Mouse (Mus musculus): ENCODE data around the gene Ercc6l2. TPM values are rescaled to one million over a fixed set of nuclear protein-coding genes. Genes with fewer than 3 reads are reported as not detected.
A peak's percentile ranks its signal among the peaks of the same experiment; 100 is the strongest.

The Ercc6l2 gene
- total RNA-seq (2017): 42.1 and 54.0 TPM in 2 replicates

DNA sequence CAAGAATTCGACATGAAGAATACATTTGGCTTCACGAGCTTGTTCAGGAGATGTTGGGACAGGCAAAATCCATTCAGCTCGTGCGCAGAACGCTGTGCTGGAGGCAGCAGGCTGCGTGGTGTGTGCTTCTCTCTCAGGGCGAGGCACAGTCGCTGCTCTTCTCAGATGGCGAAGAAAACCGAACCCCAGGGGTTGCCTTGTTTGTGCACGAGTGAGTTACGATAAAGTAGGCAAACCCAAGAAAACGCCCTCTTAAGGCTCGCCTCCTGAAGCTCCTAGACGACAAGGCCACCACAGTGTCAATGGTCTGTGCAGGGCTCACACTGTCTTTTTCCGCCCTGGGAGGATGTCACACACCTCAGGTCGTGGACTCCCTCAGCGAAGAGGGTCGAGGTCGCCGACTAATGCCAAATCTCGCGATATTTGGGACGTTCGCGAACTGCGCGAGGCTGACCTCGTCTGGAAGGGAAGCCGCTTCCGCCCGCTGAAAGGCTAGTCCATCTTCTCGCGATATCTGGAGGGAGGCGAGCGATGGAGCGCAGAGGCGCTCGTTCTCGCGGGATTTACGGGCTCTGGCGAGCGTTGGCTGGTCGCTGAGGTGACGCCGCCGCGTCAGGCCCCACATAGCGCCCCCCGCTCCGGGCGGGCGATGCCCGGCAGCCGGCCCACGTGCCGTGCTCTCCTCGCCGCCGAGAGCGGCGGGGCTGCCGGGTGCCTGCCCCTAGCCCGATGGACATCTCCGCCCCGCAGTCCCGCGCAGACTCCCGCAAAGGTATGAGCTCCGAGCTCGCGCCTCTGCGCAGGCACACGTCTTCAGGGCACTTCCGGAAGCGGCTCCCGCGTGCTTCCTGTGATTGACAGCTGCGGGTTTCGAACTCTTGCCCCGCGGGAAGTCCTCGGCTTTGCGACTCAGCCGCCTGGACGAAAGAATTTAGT is at the start of gene Ercc6l2:
Gene Ercc6l2 (plus strand): TSS at position 495 of the 936 bp plus-strand sequence.
- ATAC-seq (replicated peaks in 1 of 2; ENCODE audit: insufficient read depth in 1 of 2, low FRiP score in 2 of 2, low TSS enrichment in 1 of 2, low read depth in 1 of 2, poor library complexity in 2 of 2, severe bottlenecking in 2 of 2): peak; percentile 96 to 98

DNA sequence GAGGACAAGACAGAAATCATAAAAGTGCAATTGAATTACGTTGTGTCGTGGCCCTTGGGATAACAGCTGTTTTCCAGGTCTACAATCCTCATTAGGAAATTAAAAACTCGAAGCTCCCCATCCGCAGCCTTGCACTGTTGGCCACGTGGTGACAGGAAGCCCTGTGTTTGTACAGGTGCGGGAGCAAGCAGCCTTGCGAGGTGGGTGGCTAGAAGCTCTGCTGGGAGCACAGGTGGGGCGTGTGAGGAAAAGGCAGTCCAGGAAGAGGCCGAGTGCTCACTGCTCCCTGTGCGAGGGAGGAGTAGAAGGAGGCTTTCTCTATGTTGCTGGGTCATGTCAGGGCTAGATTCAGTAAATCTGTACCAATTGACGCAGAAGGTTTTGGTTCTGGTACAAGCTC is 49.0 kb upstream of the Ercc6l2 start:
- ATAC-seq (replicated peaks in 1 of 2; ENCODE audit: insufficient read depth in 1 of 2, low FRiP score in 2 of 2, low TSS enrichment in 1 of 2, low read depth in 1 of 2, poor library complexity in 2 of 2, severe bottlenecking in 2 of 2): no peak

DNA sequence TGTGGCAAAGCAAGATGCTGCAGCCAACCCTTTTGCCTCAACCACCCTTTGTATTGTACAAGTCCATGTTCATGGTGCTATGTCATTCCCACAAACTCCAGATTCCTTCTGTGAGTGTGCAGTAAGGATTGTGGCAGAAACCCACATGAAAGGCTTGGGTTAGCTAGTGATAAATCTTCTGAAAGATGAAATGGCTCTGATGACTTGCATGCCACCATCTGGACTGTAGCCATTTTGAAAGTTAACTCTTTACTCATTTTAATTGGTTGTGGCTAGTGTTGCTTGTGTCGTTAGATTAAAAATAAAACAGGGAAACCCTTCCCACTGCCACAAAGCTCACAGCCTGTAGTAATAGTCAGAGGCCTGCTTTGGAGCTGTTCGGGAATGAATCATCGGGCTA is 44.0 kb upstream of the Ercc6l2 start:
- no peak for ATAC-seq (replicated peaks in 1 of 2; ENCODE audit: insufficient read depth in 1 of 2, low FRiP score in 2 of 2, low TSS enrichment in 1 of 2, low read depth in 1 of 2, poor library complexity in 2 of 2, severe bottlenecking in 2 of 2)

DNA sequence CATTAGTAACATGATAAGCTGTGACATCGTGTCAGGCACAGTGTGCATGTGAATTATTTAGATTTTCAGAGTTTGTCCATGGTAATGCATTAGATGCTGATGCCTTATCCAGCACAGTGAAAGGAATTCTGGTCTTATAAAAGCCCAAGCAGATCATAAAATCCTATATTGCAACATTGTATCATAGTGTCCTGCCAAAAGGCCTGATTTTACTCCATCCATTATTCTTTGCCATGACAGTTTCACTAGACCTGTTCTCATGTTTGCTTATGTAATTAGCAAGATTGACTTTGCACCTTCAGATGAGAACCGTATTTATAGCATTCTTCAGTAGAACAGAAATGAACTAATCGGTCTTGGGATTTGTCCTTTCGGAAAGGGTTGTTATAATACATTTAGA is 36.1 kb upstream of the Ercc6l2 start:
- ATAC-seq (replicated peaks in 1 of 2; ENCODE audit: insufficient read depth in 1 of 2, low FRiP score in 2 of 2, low TSS enrichment in 1 of 2, low read depth in 1 of 2, poor library complexity in 2 of 2, severe bottlenecking in 2 of 2): no peak

DNA sequence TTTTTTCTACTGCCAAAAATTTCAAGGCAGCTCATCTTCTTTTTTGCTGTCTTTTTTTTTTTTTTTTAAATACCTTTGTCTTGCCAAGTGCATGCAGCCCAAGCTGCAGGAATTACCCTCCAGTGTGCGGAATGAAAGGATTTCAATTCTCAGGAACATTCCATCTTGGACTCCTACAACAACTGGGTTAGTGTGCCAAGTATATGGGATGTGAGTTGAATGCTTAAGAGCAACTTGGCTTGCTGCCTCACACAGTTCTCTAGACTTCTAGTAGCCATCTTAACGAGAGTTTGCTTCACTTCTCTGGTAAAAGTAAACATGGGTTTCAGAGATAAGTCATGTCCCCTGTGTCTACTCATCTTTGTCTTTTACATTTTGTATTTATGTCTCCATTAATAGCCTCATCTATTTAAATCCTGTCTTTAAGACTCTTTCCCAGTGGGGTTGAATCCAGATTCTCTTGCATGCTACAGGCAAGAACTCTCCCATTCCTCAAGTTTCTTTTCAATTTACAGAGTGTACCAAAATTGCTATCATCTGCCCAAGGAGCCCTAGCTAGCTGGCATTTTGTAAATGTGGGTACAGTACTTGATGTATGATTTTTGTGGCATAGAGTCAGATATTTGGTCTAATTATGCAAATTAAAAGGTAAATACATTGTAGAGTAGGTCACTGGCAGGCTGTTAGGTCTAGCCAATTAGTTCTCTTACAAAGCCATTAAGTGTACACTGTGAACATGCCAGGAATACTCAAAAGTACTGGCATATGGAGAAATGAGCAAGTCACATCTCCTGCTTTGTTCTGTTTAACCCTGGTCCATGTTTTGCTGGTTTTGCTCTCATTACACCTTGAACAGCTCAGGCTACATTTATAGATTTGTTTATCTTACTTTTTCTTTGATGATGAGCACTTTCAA is 35.4 kb upstream of the Ercc6l2 start:
- ATAC-seq (replicated peaks in 1 of 2; ENCODE audit: insufficient read depth in 1 of 2, low FRiP score in 2 of 2, low TSS enrichment in 1 of 2, low read depth in 1 of 2, poor library complexity in 2 of 2, severe bottlenecking in 2 of 2): no peak

DNA sequence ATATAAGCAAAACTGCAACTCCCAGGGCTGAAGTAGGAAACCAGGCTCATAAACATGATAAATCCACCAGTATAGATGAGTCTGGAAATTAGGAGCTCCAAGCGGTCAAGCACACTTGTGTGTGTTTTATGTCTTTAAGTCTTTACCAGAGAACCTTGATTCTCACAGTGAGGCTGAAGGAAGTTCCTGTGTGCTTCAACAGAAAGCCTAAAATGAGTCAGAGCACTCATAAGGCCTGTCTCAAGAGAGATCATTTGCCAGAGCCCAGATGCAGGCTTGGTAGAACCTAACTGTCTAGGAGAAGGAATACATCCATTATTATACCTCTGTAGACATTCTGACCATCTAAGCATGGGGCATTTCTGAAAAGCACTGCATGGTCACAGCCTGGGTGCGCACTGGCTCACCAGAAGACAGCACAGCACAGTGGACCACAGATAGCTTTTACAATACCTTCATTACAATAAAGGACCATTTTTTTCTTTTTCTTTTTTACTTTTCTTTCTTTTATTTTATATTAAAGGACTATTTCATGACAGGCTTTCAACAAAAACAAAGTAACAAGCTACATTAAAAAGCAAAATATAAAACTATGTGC is 22.7 kb upstream of the Ercc6l2 start:
- ATAC-seq (replicated peaks in 1 of 2; ENCODE audit: insufficient read depth in 1 of 2, low FRiP score in 2 of 2, low TSS enrichment in 1 of 2, low read depth in 1 of 2, poor library complexity in 2 of 2, severe bottlenecking in 2 of 2): no peak

DNA sequence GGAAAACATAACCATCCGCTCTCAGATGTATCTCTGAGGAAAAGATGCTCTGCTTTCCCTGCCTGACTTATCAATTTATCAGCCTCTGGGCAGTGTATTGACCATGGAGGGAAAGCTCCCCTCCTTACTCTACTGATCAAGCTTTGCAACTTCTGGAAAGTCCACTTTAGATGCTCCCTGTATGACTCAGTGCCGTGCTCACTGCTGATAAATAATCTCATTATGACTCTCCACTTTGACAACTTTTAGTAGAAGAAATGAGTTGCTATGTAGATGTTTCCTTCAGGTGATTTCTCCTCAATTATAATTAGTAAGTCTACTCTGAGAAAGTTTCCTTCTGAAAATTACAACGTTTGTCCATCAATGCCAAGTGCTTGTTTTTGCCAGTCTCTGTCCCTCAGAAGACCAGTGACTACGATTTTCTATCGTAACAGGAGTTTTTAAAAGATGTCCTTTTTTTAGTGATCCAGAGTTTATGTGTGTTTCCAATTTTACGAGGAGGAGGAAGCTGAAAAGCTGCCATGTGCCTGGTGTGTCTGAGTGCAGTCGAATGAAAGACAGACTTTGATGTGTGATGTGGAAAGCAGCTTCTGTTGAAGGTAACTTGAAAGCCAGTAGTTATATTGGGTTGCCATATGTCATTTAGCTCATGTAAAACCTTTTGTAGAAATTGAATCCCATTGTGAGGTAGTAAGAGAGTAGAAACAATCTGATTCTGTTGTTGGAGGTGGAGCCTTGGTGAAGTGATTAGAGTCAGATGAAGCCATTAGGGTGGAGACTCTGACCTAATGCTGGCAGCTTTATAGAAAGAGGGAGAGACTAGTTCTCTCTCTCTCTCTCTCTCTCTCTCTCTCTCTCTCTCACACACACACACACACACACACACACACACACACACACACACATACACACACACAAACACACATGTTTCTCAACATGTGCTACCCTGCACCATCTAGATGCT is 21.4 kb upstream of the Ercc6l2 start:
- ATAC-seq (replicated peaks in 1 of 2; ENCODE audit: insufficient read depth in 1 of 2, low FRiP score in 2 of 2, low TSS enrichment in 1 of 2, low read depth in 1 of 2, poor library complexity in 2 of 2, severe bottlenecking in 2 of 2): no peak

DNA sequence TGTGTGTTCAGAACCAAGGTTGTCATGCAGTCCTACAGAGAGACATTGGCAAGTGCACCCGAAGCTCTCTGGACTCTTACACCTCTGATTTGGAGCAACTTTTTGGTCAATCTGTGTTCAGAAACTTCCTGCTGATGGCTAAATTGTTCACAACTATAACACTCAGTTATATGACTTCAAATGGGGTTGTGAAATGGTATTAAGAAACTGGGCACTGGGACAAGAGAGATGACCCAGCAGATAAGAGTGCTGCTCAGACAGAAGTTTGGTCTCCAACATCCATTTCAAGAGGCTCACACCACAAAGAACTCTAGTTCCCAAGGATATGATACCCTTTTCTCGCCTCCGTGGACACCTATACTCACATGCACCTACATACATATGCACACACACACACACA is 16.4 kb upstream of the Ercc6l2 start:
- no peak for ATAC-seq (replicated peaks in 1 of 2; ENCODE audit: insufficient read depth in 1 of 2, low FRiP score in 2 of 2, low TSS enrichment in 1 of 2, low read depth in 1 of 2, poor library complexity in 2 of 2, severe bottlenecking in 2 of 2)

DNA sequence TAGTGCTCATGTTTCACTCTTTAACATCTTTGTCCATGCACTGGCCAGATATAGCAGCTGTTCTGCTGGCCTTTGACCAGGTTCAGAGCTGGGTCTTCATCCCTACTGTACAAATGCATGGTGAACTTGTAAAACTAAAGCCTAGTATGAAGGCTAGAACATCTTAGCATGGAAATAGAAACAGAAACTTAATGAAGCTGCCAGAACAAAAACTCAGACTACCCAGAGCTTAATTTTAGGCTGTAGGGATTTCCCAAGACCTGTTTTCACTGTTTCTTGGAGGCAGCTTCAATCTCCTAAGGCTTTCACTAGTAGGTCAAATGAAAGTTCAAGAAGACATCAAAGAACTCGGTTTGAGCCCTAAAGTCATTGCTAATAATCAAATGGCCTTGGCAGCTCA is 15.1 kb upstream of the Ercc6l2 start:
- ATAC-seq (replicated peaks in 1 of 2; ENCODE audit: insufficient read depth in 1 of 2, low FRiP score in 2 of 2, low TSS enrichment in 1 of 2, low read depth in 1 of 2, poor library complexity in 2 of 2, severe bottlenecking in 2 of 2): no peak

DNA sequence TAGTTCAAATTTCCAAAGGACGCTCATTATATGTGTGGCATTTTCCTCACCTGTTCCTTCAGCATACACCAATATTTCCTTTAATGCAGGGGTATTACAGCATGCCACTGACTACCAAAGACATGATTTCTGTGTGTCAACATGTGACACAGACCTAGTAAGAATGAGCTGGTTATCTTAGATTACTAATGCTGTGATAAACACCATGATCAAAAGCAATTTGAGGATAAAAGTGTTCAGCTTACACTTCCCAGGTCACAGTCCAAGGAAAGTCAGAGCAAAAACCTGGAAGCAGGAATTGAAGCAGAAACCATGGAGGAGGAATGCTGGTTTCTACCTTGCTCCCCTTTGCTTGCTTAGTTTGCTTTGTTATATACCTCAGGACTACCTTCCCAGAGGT is 13.8 kb upstream of the Ercc6l2 start:
- no peak for ATAC-seq (replicated peaks in 1 of 2; ENCODE audit: insufficient read depth in 1 of 2, low FRiP score in 2 of 2, low TSS enrichment in 1 of 2, low read depth in 1 of 2, poor library complexity in 2 of 2, severe bottlenecking in 2 of 2)

DNA sequence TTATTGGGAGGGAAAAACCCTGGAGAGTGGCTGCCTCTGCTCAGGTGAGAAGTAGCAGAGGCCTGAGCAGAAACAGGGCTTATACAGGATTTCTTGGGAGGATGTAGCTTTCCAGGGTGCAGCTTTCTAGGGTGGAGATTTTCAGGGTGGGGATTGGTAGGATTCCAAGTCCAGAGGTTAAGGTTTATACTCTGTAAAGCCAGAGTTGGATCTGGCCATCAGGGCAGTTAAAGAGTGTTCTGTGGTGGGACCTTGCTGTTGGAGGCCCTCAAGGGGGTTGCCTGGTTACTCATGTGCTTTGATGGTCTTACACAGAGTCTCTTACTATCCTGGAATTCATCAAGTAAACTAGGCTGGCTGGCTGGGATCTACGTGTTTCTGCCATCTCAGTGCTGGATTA is 7.8 kb upstream of the Ercc6l2 start:
- ATAC-seq (replicated peaks in 1 of 2; ENCODE audit: insufficient read depth in 1 of 2, low FRiP score in 2 of 2, low TSS enrichment in 1 of 2, low read depth in 1 of 2, poor library complexity in 2 of 2, severe bottlenecking in 2 of 2): no peak

DNA sequence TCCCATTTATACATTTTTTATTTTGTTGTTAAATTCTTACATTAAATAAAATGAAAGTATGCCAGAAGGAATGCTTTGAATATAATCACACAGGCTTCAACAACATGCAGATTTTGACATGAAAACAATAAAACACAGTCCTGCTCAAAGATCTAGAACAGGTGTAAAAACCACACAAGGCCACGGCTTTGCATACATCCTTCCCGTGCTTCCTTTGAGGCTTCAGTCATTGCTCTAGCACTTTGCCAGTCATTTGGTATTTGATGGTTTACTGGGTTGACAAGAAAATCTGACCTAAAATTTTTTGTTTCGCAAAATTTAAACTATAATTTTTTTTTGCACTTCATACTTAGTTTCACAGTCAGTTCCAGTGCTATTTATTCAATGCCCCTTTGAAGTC is 7.1 kb upstream of the Ercc6l2 start:
- no peak for ATAC-seq (replicated peaks in 1 of 2; ENCODE audit: insufficient read depth in 1 of 2, low FRiP score in 2 of 2, low TSS enrichment in 1 of 2, low read depth in 1 of 2, poor library complexity in 2 of 2, severe bottlenecking in 2 of 2)

DNA sequence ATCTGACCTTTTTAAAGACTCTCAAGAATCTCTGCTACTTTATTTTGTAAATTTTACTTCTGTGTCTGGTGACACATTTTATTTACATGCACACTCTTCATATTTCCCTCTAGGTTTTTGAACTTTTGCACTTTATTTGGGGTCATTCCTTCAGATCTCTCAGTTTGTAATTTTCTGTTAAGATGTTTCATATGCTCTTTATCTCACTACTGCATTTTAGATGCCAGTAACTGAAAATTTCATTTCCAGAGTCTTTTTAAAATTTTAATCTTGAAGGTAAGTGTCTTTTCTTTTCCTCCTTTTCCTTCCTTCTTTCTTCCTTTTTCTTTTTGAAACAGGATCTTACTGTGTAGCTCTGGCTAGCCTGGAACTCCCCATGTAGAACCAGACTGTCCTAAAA is 3.6 kb upstream of the Ercc6l2 start:
- ATAC-seq (replicated peaks in 1 of 2; ENCODE audit: insufficient read depth in 1 of 2, low FRiP score in 2 of 2, low TSS enrichment in 1 of 2, low read depth in 1 of 2, poor library complexity in 2 of 2, severe bottlenecking in 2 of 2): no peak

DNA sequence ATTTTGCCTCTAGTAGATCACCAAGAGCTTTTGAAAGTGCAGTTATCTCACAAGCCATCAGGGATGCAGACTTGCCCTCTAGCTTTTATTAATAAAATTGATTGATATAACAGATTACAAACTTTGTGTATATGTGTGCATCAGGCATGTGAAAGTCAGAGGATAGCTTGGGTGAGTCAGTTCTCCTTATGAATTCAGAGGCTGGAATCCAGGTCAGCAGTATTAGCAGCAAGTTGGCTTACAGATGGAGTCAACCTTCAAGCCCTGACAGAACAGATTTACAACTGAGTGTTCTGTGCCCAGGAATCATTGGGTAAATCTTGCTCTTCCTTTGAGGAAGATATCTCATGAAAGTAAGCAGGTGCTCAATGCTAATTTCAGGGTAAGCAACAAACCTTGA is 891 bp downstream of the Ercc6l2 start:
- ATAC-seq (replicated peaks in 1 of 2; ENCODE audit: insufficient read depth in 1 of 2, low FRiP score in 2 of 2, low TSS enrichment in 1 of 2, low read depth in 1 of 2, poor library complexity in 2 of 2, severe bottlenecking in 2 of 2): no peak

DNA sequence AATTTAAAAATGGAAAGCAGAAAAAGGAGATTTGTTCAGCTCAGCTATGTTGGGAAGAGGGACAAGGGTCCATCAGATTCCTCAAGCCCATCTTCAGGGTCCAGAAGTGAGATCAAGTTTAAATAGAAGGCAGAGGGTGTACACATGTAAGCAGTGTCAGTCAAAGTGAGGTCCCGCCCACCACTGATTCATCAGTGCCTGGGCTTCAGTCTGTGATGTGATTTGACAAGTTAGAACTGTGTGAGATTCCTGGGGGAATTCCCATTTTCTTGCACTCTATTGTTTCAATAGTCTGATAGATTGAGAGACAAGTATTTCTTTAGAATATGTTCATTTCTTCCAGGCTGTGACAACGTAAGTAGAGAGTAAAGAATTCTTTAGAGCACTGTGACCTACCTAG is 30.7 kb downstream of the Ercc6l2 start:
- no peak for ATAC-seq (replicated peaks in 1 of 2; ENCODE audit: insufficient read depth in 1 of 2, low FRiP score in 2 of 2, low TSS enrichment in 1 of 2, low read depth in 1 of 2, poor library complexity in 2 of 2, severe bottlenecking in 2 of 2)

DNA sequence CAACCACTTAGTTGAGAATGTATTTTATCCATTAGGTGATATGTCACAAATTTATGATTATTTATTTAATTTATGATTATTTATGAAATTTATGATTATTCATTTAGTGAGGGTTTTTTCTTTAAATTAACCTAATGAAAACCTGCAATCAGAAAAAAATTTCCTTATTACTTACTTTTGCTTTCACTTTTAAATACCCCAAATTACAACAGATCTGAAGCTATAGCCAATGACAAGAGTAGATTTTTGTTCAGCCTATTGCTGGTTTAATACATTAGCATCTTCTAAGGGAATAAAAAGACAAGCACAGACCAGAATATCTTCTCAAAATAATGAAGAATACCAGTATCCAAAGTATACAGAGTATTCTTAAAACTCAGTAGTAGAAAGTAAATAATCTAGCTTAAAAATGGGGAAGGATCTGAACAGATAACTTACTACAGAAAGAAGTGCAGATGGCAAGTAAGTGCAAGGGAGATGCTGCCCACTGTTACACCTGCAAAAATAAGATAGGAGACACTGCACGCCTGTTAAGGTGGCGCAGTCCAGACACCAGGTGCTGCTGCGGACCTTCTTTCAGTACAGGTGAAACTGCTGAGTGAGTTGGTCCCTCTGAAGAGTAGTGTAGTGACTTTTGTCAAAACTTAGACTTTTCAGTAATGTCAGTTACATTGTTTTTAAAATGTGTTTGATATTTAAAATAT is 35.4 kb downstream of the Ercc6l2 start:
- no peak for ATAC-seq (replicated peaks in 1 of 2; ENCODE audit: insufficient read depth in 1 of 2, low FRiP score in 2 of 2, low TSS enrichment in 1 of 2, low read depth in 1 of 2, poor library complexity in 2 of 2, severe bottlenecking in 2 of 2)

Data from hematopoietic stem cell, adult 5-6 weeks (primary cell).